In the genomic region with DNA sequence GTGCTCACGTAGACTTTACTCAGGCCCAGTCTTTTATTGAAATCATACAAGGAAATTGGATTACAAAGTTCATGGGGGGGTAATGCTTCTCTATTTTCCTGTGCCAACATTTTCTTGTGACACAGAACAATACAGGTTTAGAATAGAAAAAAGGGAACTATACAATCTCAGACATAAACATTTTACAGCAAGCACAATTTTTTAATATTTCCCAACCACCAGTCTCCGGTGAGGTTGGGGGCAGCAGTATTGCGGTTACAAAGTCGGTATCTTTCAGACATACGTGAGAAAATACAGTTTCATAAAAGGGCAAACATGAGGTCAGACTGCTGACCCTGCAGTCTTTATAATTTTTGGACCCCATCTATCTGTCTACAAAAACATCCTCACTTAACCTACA, we compare ENCODE assay signal across 1 mouse cellular context.
TF ChIP-seq lines count a peak whose summit lies in the region.

No protein-coding gene starts in this region.

TF ChIP-seq in MEL, 35 proteins besides CTCF, POLR2A, EP300 and RAD21 (continued from another document):
- TF ChIP-seq USF1 (IDR thresholded peaks at IDR 0.05; ENCODE audit: low read depth, low read length) (0 out of 2 replicates have a peak, but pooled peaks have one; percentile 5), RCOR1 (IDR thresholded peaks at IDR 0.05; ENCODE audit: low read depth, low read length) (peak; percentile 70), TCF12 (IDR thresholded peaks at IDR 0.05; ENCODE audit: low read depth, low read length) (peak; percentile 60), POLR2AphosphoS2 (IDR thresholded peaks at IDR 0.05; ENCODE audit: low read length) (no peak), TBP (IDR thresholded peaks at IDR 0.05; ENCODE audit: low read depth, low read length) (0 out of 2 replicates have a peak, but pooled peaks have one; percentile 38), MEF2A (IDR thresholded peaks at IDR 0.05; ENCODE audit: extremely low read depth, insufficient replicate concordance, low read depth, low read length, poor library complexity, severe bottlenecking) (0 out of 2 replicates have a peak, but pooled peaks have one; percentile 31)
TF ChIP-seq in MEL: peak in this region for 12.
